Mouse (Mus musculus) heart, postnatal 14 days (tissue): ENCODE results near the gene Bloc1s4. TPM values are rescaled to one million over a fixed set of nuclear protein-coding genes. Genes with fewer than 3 reads are reported as not detected.

ENCODE experiments used
- DNase-seq, 2 experiments: peaks; one replicate each; pipeline ENCODE4 v3.0.0; 2021 to 2022
- intact Hi-C: fragments of 180-260 bp; cut with DNase I; formaldehyde crosslinking; loops from one replicate; pipeline ENCODE4 v1.15.1; 2025
- total RNA-seq, 2 experiments: library from RNA; stranded (reverse); gene quantifications; 2 replicates each; pipeline ENCODE4 v1.2.3; 2021

The Bloc1s4 gene
- total RNA-seq, 2 experiments from 2014 or later = 11.9 to 12.2 TPM

GRCm38 (mm10) chr5:36720710-36721375 lies 27.6 kb downstream of the Bloc1s4 start:
- no peak for DNase-seq
- intact Hi-C loops = no loop called here

GRCm38 (mm10) chr5:36720219-36720618 lies 28.2 kb downstream of the Bloc1s4 start:
- DNase-seq = no peak
- intact Hi-C loops = no loop called here

- no peak for DNase-seq
- intact Hi-C loops = no loop called here
Observed at GRCm38 (mm10) chr5:36719601-36720000, 28.8 kb downstream of the Bloc1s4 start.

- intact Hi-C loops = no loop called here
- DNase-seq = no peak
Observed at GRCm38 (mm10) chr5:36719135-36719534, 29.3 kb downstream of the Bloc1s4 start.

- intact Hi-C loops = no loop called here
- DNase-seq = no peak
Observed at GRCm38 (mm10) chr5:36717889-36718288, 30.6 kb downstream of the Bloc1s4 start.

- intact Hi-C loops = no loop called here
- DNase-seq = no peak
Observed at GRCm38 (mm10) chr5:36716816-36717215, 31.6 kb downstream of the Bloc1s4 start.

- intact Hi-C loops = no loop called here
- no peak for DNase-seq
Observed at GRCm38 (mm10) chr5:36714832-36715231, 33.6 kb downstream of the Bloc1s4 start.

GRCm38 (mm10) chr5:36713693-36714092 lies 34.8 kb downstream of the Bloc1s4 start:
- DNase-seq = no peak
- intact Hi-C loops = loop anchor here (2.0 kb wide), 1 partner anchor 17 kb away; the partner anchor contains the start of gene D5Ertd579e

GRCm38 (mm10) chr5:36712553-36713534 lies 35.6 kb downstream of the Bloc1s4 start:
- DNase-seq = peak; percentile 85 to 89
- intact Hi-C loops = loop anchor here (2.0 kb wide), 1 partner anchor 16 kb away; the partner anchor contains the start of gene D5Ertd579e

- intact Hi-C loops = loop anchor here (2.0 kb wide), 1 partner anchor 15 kb away; the partner anchor contains the start of gene D5Ertd579e
- DNase-seq = no peak
Observed at GRCm38 (mm10) chr5:36711863-36712262, 36.6 kb downstream of the Bloc1s4 start.

- no peak for DNase-seq
- intact Hi-C loops = no loop called here
Observed at GRCm38 (mm10) chr5:36705792-36706191, 42.7 kb downstream of the Bloc1s4 start.

- no peak for DNase-seq
- intact Hi-C loops = no loop called here
Observed at GRCm38 (mm10) chr5:36705390-36705789, 43.1 kb downstream of the Bloc1s4 start.

GRCm38 (mm10) chr5:36704684-36705083 lies 43.8 kb downstream of the Bloc1s4 start:
- DNase-seq = no peak
- intact Hi-C loops = no loop called here

GRCm38 (mm10) chr5:36700939-36701620 lies 47.4 kb downstream of the Bloc1s4 start:
- DNase-seq = peak in 1 of 2 experiments; percentile 35
- intact Hi-C loops = no loop called here

GRCm38 (mm10) chr5:36698689-36699088 lies 49.8 kb downstream of the Bloc1s4 start:
- no peak for DNase-seq
- intact Hi-C loops = loop anchor here (5.0 kb wide), 1 partner anchor 94 kb away; no protein-coding TSS in a partner anchor

- DNase-seq = no peak
- intact Hi-C loops = loop anchor here (5.0 kb wide), 1 partner anchor 94 kb away; no protein-coding TSS in a partner anchor
Observed at GRCm38 (mm10) chr5:36698067-36698670, 50.3 kb downstream of the Bloc1s4 start.
